Mouse (Mus musculus) myocyte (in vitro differentiated cells): ENCODE measurements around the gene Crtc2.

ENCODE experiments used
- MAX ChIP-seq: IDR thresholded peaks from one replicate; pipeline ENCODE4 v1.6.1; 2011; ENCODE audit warnings: low read depth, mild to moderate bottlenecking, control low read depth
- MYOD1 ChIP-seq, 3 experiments: IDR thresholded peaks; one replicate each; pipeline ENCODE4 v1.6.1; 2011; ENCODE audit warnings: control low read depth in 2 of 3, low read depth in 2 of 3, mild to moderate bottlenecking in 2 of 3, moderate library complexity in 1 of 3; ENCODE audit not compliant: insufficient read length in 2 of 3, control insufficient read depth in 1 of 3
- MYOG ChIP-seq, 3 experiments: IDR thresholded peaks; one replicate each; pipeline ENCODE4 v1.6.1; 2011; ENCODE audit warnings: control low read depth in 2 of 3, low read depth in 2 of 3, mild to moderate bottlenecking in 2 of 3; ENCODE audit not compliant: insufficient read length in 2 of 3, control insufficient read depth in 1 of 3, insufficient read depth in 1 of 3
- POLR2A ChIP-seq: IDR thresholded peaks from one replicate; pipeline ENCODE4 v1.6.1; 2011; ENCODE audit warnings: low read depth, mild to moderate bottlenecking, control low read depth, moderate library complexity; ENCODE audit not compliant: insufficient read length
- POLR2AphosphoS2 ChIP-seq: IDR thresholded peaks from one replicate; pipeline ENCODE4 v1.6.1; 2011; ENCODE audit warnings: low read depth, control low read depth; ENCODE audit not compliant: insufficient read length
- SRF ChIP-seq: IDR thresholded peaks from one replicate; pipeline ENCODE4 v1.6.1; 2011; ENCODE audit warnings: low read depth; ENCODE audit not compliant: control insufficient read depth, insufficient read length
- TCF3 ChIP-seq: IDR thresholded peaks from one replicate; pipeline ENCODE4 v1.6.1; 2011; ENCODE audit warnings: low read depth, control low read depth; ENCODE audit not compliant: insufficient read length

DNA sequence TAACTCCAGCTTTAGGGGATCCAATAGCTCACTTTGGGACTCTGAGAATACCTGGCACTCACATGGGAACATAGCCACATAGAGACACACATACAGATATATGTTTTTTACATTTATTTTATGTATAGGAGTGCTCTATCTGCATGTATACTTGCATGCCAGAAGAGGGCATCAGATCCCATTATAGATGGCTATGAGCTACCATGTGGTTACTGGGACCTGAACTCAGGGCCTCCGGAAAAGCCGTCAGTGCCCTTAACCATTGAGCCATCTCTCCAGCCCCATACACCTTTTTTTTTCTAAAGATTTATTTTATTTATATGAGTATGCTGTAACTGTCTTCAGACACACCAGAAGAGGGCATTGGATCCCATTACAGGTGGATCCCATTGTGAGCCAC, 30.2 kb downstream of the Crtc2 start:
- no peak for TF ChIP-seq MYOD1 (IDR thresholded peaks at IDR 0.05; ENCODE audit: control insufficient read depth in 1 of 3, insufficient read length in 2 of 3, low read depth in 2 of 3)
- no peak for TF ChIP-seq MAX
- no peak for TF ChIP-seq POLR2AphosphoS2
- no peak for TF ChIP-seq POLR2A
- no peak for TF ChIP-seq SRF
- TF ChIP-seq MYOG (IDR thresholded peaks at IDR 0.05; ENCODE audit: control insufficient read depth in 1 of 3, insufficient read depth in 1 of 3, insufficient read length in 2 of 3, low read depth in 2 of 3), result no peak
- TF ChIP-seq TCF3, result no peak
